Mouse (Mus musculus) cerebellum, postnatal 36 days (tissue): ENCODE results near the gene Spint3.
A peak's percentile ranks its signal among the peaks of the same experiment; 100 is the strongest.

Experiments
- DNase-seq, 2 experiments: peaks; one replicate each; pipeline ENCODE4 v3.0.0; 2021 to 2022; ENCODE audit warnings: mixed read lengths in 2 of 2

The Spint3 gene

GRCm38 (mm10) chr2:164549963-164550894, 23.0 kb downstream of the Spint3 start:
- DNase-seq: no peak

- DNase-seq: no peak
Observed at GRCm38 (mm10) chr2:164549338-164549737, 23.9 kb downstream of the Spint3 start.

GRCm38 (mm10) chr2:164544454-164545097, 28.7 kb downstream of the Spint3 start:
- no peak for DNase-seq

- DNase-seq: no peak
Observed at GRCm38 (mm10) chr2:164543745-164544144, 29.5 kb downstream of the Spint3 start.

- DNase-seq: no peak
Observed at GRCm38 (mm10) chr2:164542598-164542997, 30.7 kb downstream of the Spint3 start.

- DNase-seq: no peak
Observed at GRCm38 (mm10) chr2:164542132-164542531, 31.1 kb downstream of the Spint3 start.

- no peak for DNase-seq
Observed at GRCm38 (mm10) chr2:164540652-164541427, 32.4 kb downstream of the Spint3 start.

GRCm38 (mm10) chr2:164537003-164537402, 36.3 kb downstream of the Spint3 start:
- no peak for DNase-seq

- no peak for DNase-seq
Observed at GRCm38 (mm10) chr2:164534315-164534714, 38.9 kb downstream of the Spint3 start.

- DNase-seq: peak; percentile 75 to 83
Observed at GRCm38 (mm10) chr2:164531169-164531568, 42.1 kb downstream of the Spint3 start.

- DNase-seq: no peak
Observed at GRCm38 (mm10) chr2:164528557-164528956, 44.7 kb downstream of the Spint3 start.

GRCm38 (mm10) chr2:164523301-164523773, 49.9 kb downstream of the Spint3 start:
- DNase-seq: peak in 1 of 2 experiments; percentile 17

- DNase-seq: no peak
Observed at GRCm38 (mm10) chr2:164522280-164522679, 51.0 kb downstream of the Spint3 start.

- DNase-seq: no peak
Observed at GRCm38 (mm10) chr2:164521841-164522240, 51.4 kb downstream of the Spint3 start.

GRCm38 (mm10) chr2:164520782-164521181, 52.5 kb downstream of the Spint3 start:
- peak; percentile 23 to 32 for DNase-seq
